ENCODE assay signal across 23 mouse cellular contexts in genomic region chr4:105467811-105468210, GRCm38 (mm10).
"Had no signal": no experiment of that assay in that cellular context is flagged by ENCODE, and none has a peak within 500 bp of the region (broad histone marks: within the 10 kb centered on the region; RNA-seq: fewer than 3 reads in every experiment).

No protein-coding gene starts in this region.

- ATAC-seq: liver, postnatal 0 days; lung, postnatal 0 days; midbrain, embryonic 13.5 days; midbrain, embryonic 15.5 days had no signal

- H3K4me3 ChIP-seq: liver, embryonic 15.5 days; lung, embryonic 15.5 days; megakaryocyte, embryonic 14.5 days; midbrain, embryonic 13.5 days; midbrain, embryonic 15.5 days; neural tube, embryonic 13.5 days; neural tube, embryonic 15.5 days; stomach, embryonic 15.5 days had no signal

- DNase-seq: liver, postnatal 0 days; lung, adult 2 months; lung, postnatal 14 days; lung, postnatal 36 days; right cerebral cortex, adult 18-20 months; right cerebral cortex, postnatal 25 days; right cerebral cortex, postnatal 4 days; spleen, adult 18-20 months; thymus, adult 18-20 months; thymus, postnatal 14 days; thymus, postnatal 36 days had no signal

- H3K27me3 ChIP-seq: liver, embryonic 15.5 days; lung, embryonic 15.5 days; megakaryocyte, embryonic 14.5 days; midbrain, embryonic 13.5 days; midbrain, embryonic 15.5 days; neural tube, embryonic 13.5 days; neural tube, embryonic 15.5 days; stomach, embryonic 15.5 days had no signal

- H3K36me3 ChIP-seq: liver, embryonic 15.5 days; lung, embryonic 15.5 days; midbrain, embryonic 13.5 days; midbrain, embryonic 15.5 days; neural tube, embryonic 13.5 days; neural tube, embryonic 15.5 days; stomach, embryonic 15.5 days had no signal

- H3K4me1 ChIP-seq: liver, embryonic 15.5 days; lung, embryonic 15.5 days; midbrain, embryonic 13.5 days; midbrain, embryonic 15.5 days; neural tube, embryonic 13.5 days; neural tube, embryonic 15.5 days; stomach, embryonic 15.5 days had no signal

- H3K4me2 ChIP-seq: liver, embryonic 15.5 days; lung, embryonic 15.5 days; midbrain, embryonic 11.5 days; midbrain, embryonic 13.5 days; midbrain, embryonic 15.5 days; neural tube, embryonic 13.5 days; neural tube, embryonic 15.5 days; stomach, embryonic 15.5 days had no signal

- H3K27ac ChIP-seq: liver, embryonic 15.5 days; lung, embryonic 15.5 days; macrophage; midbrain, embryonic 13.5 days; midbrain, embryonic 15.5 days; neural tube, embryonic 13.5 days; neural tube, embryonic 15.5 days; stomach, embryonic 15.5 days; stomach, postnatal 0 days had no signal

- H3K9me3 ChIP-seq: liver, embryonic 15.5 days; lung, embryonic 15.5 days; midbrain, embryonic 13.5 days; midbrain, embryonic 15.5 days; neural tube, embryonic 13.5 days; neural tube, embryonic 15.5 days; stomach, embryonic 15.5 days had no signal

- H3K9ac ChIP-seq: liver, embryonic 15.5 days; liver, postnatal 0 days; lung, embryonic 15.5 days; midbrain, embryonic 13.5 days; midbrain, embryonic 15.5 days; neural tube, embryonic 13.5 days; neural tube, embryonic 15.5 days; stomach, embryonic 15.5 days had no signal
